Mouse (Mus musculus) naive thymus-derived CD4-positive, alpha-beta T cell, adult 2 months (primary cell): Measurements from ENCODE around the gene Nr3c2.

Experiments used
- DNase-seq: peaks from one replicate; pipeline ENCODE4 v3.0.0-alpha.2; 2011; ENCODE audit warnings: low read depth

The Nr3c2 gene

DNA sequence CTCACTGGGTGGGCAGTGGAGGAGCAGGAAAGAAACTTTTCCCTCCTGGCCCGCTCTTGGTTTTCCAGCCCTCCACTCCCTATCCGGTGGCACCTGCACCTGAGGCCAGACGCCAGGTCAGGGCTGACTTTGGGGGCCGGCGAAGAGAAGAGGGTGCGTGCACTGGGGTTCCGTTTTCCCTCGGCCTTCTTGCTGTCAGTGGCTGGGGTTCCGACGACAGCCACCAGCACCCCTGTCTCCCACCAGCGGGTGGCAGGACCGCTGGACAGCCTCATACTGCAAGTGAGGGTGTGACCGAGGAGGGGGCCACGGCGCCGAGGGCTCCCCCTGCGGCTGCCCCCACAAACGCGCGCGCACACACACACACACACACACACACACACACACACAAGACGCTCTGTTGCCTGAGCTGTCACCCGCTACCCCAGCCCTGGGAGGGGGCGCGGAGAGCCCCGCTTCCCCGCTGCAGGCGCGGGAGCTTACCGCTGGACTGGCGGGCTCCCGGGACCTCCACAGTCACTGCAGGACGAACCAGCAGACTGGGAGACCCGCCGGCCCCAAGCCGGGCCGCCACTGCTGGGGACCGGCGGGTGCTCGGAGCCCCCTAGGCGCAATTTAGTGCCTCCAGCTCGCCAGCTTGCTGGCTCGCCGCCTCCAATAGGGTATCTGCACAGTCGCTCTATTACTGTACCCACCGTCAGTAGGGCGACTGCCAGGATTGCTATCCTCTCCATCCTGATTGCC lies at the start of gene Nr3c2:
TSS of gene Nr3c2 (plus strand) at position 32 of the 744 bp plus-strand sequence.
- DNase-seq = peak; percentile 2

DNA sequence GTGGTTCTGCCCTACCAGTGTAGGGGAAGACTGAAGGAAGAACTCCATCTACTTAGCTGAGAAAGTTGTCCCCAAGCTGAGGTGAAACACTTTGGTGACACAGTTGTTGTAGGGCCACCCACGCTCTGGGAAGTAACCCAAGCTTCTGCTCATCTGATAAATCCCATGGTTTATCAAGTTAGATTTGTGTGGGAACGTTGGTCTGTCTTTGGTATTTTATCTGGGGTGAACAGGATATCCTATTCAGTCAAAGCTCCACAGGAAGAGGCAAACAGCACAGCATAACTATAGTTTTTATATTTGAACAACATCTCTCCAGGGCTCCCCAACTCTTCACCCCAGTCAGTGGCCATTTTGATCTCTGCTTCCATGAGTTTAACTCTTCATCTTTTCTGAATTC lies 40.7 kb upstream of the Nr3c2 start:
- no peak for DNase-seq

DNA sequence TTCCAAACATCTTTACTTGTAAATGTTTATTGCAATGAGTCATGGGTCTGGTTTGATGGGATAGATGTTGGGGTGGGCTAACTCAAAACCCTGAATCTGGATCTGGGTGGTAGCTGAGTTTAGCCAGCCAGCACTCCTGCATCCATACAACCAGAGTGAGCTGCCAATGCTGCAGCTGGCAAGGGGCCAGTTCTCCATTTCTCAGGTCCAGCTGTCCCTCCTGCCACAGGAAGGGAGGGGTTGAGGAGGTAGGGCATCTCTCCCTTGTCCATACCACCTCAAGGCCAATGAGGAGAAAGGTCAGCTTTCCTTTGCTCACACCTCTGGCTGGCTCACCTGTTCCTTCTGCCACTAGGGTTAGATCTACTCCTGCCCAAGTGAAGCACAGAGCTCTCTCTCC lies 39.5 kb upstream of the Nr3c2 start:
- DNase-seq = no peak

DNA sequence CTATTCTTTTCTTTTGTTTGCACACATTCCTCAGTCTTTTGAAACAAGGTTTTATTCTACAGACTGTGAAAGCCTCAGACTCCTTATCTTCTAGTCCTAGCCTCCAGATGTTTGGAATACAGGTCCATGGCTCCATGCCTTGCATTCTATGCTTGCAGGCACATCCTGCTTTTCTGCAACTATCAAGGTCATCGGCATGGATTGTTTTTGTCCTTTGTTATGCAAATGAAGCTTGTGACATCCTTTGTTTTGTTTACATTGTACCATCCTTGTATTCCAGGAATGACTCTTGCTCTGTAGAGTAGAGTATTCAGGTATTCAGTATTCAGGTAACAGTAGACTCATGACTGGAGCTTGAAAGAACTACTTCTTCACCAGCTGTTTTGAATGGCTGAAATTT lies 36.2 kb upstream of the Nr3c2 start:
- DNase-seq = no peak

DNA sequence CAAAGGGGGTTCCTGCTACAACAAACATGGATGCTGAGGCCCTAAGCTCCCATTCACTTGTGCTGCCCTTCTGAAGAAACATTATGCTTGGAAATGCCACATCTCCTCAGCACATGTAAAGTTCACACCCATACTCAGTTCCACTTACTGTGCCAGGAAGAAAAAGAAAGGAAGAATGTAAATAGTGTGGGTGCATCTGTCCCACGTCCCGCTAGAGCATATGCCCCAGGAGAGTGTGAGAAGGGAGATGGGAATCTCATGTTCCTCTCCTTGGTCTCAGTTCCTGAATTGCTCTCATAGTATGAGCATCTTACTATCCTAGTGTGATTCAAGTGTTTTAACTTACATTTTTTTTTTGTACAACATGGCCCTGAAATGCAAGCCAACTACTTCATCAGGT lies 22.4 kb upstream of the Nr3c2 start:
- no peak for DNase-seq

DNA sequence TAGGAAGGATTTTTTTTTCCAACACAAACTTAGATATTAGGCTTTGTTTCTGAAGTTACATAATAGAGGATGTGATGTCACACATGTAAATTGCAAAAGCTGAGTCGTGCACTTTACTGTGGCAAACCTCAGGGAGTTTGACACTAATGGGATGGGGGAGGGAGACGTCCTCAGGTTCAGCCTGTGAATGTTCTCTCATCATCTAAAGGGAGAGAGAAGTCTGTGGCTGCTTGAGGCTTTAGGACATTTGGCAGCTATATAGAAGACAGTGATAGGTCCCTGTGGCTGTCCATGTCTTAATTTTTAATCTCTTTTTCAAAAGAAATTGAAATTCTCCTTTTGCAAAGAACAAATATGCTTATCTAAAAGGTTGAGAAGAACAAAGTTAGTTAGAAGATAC lies 2.2 kb upstream of the Nr3c2 start:
- no peak for DNase-seq

DNA sequence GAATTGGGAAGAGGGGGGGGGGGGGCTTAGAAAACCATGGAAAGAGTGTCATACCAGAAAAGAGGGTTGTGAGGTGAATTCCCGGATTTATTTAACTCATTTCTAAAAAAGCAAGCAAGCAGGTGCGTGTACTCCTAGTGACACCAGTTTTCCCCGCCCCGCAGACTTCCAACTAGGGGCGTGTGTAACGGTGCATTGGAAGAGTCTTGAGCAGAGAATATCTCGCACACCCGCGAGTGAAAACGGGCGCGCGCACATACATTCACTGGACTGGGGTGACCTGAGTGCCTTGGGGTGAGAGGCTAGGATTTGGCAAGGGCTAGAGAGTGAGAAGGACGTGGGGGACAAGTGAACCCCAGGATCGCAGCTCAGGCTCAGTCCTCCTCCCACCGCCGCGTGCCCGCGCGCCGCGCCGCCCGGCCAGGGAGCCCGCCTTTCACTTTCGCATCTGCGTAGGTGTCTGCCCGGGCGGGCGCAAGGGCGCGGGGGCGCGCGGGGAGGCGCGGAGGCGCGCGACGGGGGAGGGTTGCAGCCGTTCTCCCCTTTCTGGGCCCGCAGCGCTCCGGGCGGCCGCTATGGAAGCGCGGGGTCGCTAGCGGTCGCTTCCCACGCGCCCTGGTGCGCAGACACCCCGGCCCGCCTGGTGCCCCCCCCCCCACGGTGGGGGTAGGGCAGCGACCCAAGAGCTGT lies 376 bp upstream of the Nr3c2 start:
- DNase-seq = peak; percentile 18

DNA sequence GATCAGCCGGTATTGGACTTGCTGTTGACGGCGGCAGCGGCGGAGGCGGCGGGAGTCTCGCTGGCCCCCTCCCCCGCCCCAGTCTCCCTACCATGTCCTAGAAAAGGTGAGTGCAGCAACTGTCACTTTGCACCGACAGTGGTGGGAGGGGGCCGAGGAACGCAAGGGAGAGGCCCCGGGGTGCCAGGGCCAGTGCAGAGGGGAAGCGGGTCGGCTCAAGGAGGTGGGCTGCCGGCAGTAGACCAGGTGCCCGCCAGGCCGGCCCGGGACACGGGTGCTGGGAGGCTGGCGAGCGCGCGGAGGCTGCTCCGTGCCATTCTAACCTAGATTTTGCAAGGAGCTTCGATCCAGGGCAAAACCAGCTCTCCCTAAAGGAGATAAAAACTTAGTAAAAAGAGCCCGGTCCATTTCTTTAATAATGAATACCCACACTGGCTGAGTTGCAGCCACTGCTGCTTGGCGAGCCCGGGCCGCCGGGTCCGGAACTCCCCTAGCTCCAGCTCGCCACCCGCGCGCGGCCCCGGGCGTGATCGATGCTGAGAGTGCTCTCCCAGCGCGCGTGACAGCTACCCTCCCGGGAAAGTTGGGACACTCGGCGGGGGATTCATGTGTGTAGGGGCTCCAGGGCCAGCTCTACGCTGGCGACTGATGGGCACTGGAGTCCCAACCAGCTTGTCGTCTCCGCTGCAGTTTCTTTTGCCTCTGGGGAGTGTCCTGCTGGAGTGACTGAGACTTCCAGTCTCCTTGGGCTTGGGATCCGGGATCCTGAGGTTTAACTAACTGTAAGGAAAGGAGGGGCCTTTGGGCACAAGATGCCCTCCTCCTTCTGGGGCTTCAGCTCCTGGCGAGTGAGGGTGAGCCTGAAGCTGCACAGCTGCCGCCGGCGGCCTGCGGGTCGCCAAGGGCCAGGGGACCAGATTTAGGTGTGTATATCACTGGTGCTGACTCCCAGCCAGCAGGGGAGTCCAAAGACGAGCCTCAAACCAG lies 1.2 kb downstream of the Nr3c2 start:
- no peak for DNase-seq

DNA sequence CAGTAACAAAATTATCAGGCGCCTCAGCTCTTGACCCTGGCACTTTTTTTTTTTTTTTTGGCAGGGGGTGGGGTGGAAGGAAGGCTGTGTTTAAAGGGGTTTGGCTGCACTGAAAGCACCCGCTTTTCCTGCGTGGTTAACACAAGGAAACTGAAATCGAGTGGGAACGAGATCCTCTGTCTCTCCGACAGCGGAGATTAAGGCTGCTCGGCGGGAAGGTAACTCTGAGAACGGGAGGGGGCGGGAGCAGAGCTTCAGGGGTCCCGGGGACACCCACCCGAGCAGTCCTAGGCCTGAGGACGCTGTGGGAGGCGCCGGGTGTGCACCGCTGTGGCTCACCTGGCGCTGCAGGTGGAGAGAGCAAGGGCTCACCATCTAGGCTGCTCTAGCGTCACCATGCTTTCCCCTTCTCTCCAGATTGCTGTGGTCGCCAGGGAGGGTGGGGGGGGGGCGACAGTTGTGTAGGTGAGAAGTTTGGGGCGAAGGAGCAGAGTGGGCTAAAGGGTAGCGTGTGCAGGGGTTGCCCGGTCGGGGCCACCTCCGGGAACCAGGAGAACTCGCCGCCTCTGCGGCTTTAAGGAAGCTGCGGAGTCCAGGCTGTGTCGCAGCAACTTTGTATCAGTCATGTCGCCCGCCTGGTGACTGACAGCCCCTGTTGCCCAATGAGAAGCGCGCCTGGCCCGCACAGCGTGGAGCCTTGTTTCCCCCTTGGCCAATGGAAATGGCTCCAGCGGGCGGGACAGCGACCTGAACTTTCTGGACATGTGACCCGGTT lies 2.4 kb downstream of the Nr3c2 start:
- DNase-seq = peak; percentile 51

DNA sequence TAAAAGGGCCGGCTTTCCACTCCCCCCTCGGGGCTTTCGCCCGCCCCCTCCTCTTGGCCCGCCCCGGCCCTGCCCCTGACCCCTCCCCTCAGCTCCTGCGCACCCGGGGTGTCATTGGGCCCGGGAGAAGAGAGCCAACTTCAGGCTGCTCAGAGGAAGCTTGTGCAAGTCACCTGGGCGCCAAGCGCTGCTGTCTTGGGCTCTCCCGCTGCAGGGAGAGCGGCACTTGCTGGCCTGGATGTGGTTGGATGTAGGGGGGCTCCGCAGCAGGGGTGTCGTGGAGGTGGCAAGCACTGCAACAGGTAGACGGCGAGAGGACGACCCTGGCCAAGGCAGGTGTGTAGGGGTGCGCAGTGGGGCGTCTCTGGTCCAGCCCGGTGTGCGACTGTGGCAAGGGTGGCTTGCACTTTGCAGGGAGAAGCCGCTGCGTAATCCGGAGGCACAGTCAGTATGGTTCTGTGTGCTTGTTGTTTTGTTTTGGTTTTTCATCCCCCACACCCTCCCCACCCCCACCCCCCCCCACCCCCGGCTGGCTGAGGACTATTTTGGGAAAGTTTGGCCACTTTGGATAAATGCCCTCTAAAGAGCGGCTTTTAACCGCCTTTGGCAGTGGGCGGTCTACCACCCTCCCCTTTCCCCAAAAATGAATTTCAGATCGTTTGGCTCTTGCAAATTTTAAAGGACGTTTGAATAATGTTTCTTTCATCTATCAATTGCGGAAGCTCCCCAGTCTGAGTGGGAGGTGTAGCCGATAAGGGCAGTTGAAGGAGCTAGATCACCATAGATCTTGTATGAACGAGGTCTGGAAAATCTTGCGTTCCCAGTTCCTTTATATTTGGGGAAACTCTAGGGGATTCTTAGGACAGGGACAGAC lies 3.2 kb downstream of the Nr3c2 start:
- DNase-seq = no peak

DNA sequence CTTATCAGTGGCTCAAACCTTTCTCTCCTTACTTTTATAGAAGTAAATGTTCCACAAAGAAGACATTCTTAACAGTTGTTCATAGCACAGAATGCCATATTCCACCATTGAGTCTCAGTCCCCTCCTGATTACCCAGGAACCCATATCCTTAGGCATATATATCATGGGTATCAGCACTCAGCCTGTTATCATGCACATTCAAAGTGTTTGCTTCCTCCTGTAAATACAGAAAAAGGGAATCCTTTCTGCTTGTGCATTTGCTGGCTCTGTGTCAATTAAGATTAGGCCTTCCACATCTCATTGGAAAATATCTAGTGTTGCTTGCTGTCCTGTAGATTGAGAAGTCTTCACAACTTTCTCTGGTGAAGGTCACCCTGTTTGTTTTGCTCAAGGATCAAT lies 12.0 kb downstream of the Nr3c2 start:
- no peak for DNase-seq

DNA sequence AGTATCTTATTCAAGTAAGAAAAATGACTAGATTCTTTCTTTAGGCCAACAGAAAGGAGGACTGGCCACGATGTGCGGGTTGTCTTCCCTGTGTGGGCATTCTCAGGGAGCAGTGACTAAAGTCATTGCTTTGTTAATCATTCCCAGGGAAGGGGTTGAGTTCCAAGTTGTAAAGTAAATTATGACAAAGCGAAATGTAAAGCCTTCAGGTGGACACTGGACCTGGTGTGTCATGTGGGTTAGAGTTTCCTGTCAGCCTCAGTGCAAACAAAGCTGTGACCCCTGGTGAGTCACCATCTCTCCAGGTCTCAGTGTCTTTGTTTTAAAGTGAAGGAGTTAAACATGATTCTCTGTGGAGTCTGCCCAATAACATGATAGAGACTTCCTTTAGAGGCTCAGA lies 13.4 kb downstream of the Nr3c2 start:
- DNase-seq = no peak

DNA sequence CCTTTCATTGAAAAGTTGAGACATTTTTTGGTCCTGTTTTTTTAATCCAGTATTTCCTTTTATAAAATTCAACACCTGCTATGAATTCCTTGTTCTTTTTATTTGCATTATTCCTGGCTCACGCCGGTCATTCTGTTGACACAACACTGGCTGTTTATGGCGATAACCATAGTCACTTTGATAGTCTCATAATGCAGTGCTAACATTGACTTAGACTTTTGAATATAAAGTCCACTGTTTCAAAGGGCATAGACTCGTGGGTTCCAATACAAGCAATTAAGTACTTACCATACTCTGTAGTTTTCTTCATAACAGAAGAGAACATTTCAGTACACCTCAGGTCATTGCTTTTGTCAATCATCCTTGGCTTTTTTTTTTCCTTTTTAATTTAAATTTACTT lies 14.0 kb downstream of the Nr3c2 start:
- no peak for DNase-seq

DNA sequence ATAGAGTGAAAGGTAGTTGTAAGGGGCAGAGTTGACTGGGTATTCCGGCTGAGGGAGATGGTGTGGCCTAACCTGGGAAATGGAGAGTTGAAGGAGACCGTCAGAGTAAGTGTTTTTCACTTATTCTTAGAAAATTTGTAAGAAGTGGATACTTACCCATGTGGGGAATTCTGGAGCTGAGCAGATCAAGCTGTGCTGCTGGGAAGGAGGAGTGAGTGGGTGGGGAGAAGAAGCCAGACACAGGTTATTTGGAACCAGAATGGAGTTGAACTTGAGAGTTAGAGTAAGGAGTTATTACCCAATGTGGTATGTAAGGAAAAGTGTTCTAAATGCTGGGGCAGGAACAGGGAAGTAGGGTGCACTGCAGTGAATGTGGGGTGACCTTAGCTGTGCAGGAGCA lies 16.0 kb downstream of the Nr3c2 start:
- DNase-seq = no peak

DNA sequence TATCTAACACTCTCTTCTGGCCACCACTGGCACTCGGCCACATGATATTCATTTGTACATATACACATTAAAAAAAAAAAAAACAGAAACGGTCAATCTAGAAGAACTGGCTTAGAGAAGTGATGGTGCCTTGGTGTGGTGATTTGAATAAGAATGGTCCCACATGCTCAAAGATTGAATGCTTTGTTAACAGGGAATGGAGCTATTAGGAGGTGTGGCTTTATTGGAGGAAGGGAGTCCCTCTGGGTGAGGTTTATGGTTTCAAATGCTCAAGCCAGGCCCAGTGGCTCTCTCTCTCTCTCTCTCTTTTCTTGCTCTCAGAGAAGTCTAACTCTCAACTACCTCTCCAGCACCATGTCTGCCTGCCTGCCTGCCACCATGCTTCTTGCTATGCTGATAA lies 20.3 kb downstream of the Nr3c2 start:
- DNase-seq = no peak

DNA sequence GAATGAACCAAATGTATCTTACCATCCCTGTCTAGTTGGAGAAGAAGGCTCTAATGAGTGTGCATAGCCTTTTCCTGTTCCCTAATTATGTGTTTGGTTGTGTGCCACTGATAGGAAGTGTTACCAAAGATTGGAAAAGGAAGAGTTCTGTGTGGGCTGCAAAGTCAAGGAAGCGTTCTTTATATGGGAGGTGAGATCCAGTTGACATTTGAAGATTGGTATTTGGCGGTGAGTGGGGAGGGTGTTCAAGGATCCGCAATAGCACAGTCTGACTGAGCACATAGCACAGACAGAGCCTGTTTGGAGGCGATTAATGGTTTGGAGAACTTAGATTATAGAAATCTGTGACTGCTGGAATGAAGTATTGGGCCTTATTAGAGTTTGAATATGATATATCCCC lies 24.9 kb downstream of the Nr3c2 start:
- no peak for DNase-seq

DNA sequence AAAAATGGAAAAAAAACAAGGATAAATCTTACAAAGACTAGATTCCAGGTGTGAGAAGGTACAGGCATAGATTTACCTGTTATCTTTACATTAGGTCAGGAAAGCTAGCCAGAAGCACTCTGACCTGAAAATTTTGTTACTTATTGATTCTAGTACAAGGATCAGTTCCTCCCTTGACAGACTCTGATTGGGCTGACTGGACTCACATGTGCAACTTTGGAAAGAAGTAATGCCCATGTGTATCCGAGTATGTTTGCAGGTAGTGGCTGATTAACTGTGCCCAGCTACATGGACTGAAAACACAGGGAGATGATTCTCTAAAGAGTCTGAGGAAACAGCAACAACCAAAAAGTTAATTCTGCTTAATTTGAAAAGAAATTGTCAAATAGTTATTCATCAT lies 29.1 kb downstream of the Nr3c2 start:
- DNase-seq = no peak

DNA sequence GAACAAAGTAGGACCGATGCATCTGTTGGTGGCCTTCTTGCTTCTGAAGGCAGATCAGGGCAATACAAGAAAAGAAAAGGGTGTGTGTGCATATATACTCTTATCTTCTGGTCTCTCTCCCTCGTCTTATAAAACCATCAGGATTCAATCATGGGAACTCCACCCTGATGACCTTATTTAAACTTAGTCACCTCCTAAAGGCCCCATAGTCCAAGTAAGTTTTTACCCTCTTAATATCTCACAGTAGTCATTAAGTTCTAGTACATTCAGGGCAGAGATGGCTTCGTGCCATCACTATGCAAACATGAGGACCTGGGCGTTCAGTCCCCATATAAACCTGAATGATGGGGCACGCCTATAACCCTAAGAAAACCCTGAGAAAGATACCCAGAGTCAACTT lies 29.6 kb downstream of the Nr3c2 start:
- DNase-seq = no peak

DNA sequence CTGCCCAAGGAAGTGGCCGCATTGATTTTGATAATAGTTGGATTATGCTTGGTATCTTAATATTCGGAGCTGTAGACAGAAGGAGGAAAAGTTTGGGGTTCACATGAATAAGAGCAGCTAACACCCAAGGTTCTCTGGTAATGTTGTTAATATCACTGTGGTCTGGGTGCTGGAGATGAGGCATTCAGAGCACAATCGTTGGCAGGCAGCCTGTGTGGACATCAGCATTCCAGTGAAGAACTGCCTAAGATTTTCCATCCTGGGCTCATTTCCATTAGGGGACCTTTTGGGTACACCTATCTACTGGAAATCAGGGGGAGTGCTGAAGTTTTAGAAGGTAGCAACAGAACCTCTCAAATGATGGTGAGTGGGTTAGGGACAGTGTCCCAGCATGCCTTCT lies 65.8 kb downstream of the Nr3c2 start:
- DNase-seq = no peak

DNA sequence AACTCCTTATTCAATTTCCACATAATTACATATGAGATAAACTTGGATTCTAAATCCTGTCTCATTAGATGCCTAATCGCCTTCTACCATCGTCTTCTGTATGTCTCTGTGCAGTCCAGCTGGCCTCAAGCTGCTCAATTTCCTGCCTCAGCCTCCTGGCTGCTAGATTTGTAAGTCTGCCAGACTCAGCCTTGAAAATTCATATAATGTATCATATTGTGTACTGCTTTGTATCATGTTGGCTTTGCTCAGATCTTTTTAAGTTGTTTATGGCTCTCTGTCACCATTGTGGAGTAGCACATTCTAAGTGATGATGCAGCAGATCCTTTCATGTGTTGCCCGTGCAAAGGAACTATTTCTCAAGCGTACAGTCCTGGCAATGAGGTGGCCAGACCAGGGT lies 71.9 kb downstream of the Nr3c2 start:
- DNase-seq = no peak
